Mouse (Mus musculus) left cerebral cortex, adult 2 months (tissue): ENCODE data around the gene Srebf1. TPM values are rescaled to one million over a fixed set of nuclear protein-coding genes. Genes with fewer than 3 reads are reported as not detected.
A peak's percentile ranks its signal among the peaks of the same experiment; 100 is the strongest.

Experiments used
- DNase-seq, 2 experiments: peaks; one replicate each; pipeline ENCODE4 v3.0.0; 2021 to 2022; ENCODE audit warnings: low spot score in 2 of 2, mixed read lengths in 1 of 2; ENCODE audit errors: extremely low spot score in 1 of 2
- H3K27ac ChIP-seq: fragments of 200-600 bp; 2 replicates; pipeline ENCODE4 v1.8.1; 2022
- H3K4me3 ChIP-seq: fragments of 200-600 bp; 2 replicates; pipeline ENCODE4 v1.8.1; 2022
- CTCF ChIP-seq: fragments of 200-600 bp; IDR thresholded peaks from 2 replicates; pipeline ENCODE4 v1.8.1; 2022; ENCODE audit warnings: antibody characterized with exemption, mild to moderate bottlenecking, moderate library complexity
- intact Hi-C: fragments of 180-260 bp; cut with DNase I; formaldehyde crosslinking; loops from one replicate; pipeline ENCODE4 v1.15.1; 2025
- total RNA-seq, 2 experiments: library from RNA; stranded (reverse); gene quantifications; 2 replicates each; pipeline ENCODE4 v1.2.3; 2021

Gene Srebf1
- total RNA-seq, 2 experiments from 2014 or later, result 50.1 to 66.1 TPM

DNA sequence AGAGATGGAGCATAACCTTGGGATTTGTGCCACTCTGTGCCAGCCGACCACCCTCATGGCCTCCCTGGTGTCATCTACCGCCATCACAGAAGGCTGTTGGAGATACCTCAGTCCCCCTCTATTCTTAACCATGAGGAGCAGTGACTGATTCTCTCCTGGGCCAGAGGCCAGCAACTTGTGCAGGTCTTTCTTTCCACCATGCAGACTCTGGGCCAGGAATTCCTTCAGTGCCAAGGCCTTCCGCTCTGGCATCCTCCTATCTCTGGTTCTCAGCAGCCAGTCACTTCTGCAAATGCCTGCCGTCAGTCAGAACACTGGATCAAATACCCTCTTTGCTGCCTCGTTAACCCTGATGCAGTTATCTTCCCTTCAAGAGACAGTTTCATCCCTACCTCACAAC lies 31.9 kb upstream of the Srebf1 start:
- Histone ChIP-seq H3K27ac (no peak overlapping the region), H3K4me3 (no peak overlapping the region)
- intact Hi-C loops, result loop anchor here (5.0 kb wide), 2 partner anchors 83 to 158 kb away; no protein-coding TSS in a partner anchor
- no peak for TF ChIP-seq CTCF
- DNase-seq, result no peak

DNA sequence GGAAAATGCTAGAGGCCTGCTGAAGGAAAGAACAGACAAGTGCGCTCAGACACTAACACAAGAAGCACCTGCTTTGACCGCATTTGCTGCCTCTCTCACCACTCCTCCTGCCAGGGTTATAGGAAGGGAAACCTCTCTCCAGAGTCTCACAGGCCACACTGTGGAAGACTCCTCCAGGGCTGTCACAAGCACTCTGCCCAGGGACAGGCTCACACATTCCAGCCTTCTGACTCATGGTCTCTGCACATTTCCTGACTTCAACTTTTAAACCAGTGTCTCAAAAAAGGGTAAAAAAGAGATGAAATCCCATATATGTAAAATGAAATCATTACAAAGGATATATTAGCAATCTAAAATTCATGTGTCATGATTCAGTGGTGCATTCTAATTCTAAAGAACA lies 31.2 kb upstream of the Srebf1 start:
- intact Hi-C loops, result loop anchor here (5.0 kb wide), 2 partner anchors 84 to 159 kb away; no protein-coding TSS in a partner anchor
- H3K4me3 ChIP-seq, result no peak overlapping the region
- no peak for DNase-seq
- TF ChIP-seq CTCF, result no peak
- no peak overlapping the region for H3K27ac ChIP-seq

DNA sequence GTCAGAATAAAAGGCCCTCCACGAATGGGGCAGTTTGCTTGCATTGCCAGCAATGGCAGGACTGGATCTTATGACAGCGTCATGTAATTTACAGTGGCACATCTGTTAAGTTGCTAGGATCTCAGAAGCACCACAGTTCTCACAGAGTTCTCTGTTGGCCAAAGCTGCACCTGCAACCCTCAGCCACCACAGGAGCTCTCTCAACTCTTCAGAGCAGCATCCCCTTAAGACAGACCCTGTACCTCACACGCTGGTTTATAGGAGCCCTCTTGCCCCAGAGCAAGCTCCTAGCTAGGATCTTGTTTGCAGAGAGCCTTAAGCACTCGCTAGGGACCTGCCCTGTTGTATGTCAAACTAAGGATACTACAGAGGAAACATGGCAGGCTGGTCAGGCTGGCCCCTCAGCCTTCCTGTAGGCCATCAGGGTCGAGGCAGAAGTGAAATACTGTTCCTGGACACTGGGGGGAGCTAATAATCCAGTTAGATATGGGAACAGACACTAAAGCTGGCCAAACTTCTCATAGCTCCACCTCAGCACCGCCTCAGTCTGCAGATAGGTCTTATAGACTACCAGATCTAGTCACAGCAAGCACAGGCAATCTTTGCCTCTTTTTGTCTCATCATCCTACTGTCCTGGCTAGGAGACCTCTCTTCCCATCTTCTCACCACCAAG lies 28.7 kb upstream of the Srebf1 start:
- no peak for DNase-seq
- Histone ChIP-seq H3K4me3 (no peak overlapping the region), H3K27ac (no peak overlapping the region)
- intact Hi-C loops, result loop anchor here (2.0 to 5.0 kb wide), 3 partner anchors 42 to 161 kb away; no protein-coding TSS in a partner anchor
- peak; percentile 68 for TF ChIP-seq CTCF

DNA sequence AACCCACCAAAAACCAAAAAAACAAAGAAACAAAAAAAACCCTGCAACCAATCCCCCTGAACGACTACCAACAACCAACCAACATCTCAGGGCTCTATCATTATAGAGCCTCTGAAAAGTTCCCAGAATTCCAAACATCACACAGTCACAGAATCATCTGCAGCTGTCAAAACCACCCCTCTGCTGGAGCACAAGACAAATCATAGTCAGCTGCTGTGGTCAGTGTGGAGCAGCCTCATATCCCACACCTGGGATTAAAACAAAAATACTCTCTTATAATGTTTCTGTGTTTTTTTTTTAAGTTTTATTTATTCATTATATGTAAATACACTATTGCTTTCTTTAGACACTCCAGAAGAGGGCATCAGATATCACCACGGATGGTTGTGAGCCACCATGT lies 27.5 kb upstream of the Srebf1 start:
- TF ChIP-seq CTCF, result no peak
- Histone ChIP-seq H3K4me3 (no peak overlapping the region), H3K27ac (no peak overlapping the region)
- intact Hi-C loops, result loop anchor here (2.0 to 5.0 kb wide), 4 partner anchors 37 to 162 kb away; no protein-coding TSS in a partner anchor
- DNase-seq, result no peak

DNA sequence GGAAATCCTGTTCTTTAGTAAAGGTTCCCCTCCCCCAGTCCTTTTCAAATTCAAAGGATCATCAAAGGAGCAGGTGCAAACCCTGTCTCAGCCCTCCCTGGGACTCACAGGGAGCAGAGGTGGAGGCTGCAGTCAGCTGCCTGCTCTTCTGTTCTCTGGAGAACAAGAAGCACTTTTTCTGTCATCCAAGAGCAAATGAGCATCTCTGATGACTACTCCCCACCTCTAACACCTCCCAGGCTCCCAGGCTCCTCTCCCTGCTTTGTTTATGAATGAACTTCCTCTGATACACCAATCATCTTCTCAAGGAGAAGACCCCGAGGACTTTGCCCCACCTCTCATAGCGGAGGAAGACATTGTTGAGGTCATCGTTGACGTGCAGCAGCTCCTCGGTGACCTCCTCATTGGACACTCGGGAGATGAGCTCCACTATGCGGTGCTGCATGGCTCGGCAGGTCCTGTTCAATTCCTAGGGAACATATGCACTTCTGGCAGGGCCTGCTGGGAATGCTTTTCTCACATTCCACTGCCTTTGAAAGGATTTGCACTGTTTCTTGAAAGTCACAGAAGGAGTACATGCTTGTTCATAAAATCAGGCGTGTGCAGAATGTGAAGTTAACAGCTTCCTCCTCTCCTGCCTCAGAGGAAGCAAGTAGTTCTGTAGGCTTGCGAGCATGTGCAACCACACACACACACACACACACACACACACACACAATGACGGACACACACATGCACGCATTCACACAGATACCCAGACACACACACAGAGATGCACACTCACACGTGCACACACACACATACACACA lies 26.4 kb upstream of the Srebf1 start:
- Histone ChIP-seq H3K4me3 (no peak overlapping the region), H3K27ac (peak overlapping the region; percentile 75)
- no peak for DNase-seq
- no peak for TF ChIP-seq CTCF
- intact Hi-C loops, result loop anchor here (2.0 kb wide), 1 partner anchor 38 kb away; no protein-coding TSS in a partner anchor

DNA sequence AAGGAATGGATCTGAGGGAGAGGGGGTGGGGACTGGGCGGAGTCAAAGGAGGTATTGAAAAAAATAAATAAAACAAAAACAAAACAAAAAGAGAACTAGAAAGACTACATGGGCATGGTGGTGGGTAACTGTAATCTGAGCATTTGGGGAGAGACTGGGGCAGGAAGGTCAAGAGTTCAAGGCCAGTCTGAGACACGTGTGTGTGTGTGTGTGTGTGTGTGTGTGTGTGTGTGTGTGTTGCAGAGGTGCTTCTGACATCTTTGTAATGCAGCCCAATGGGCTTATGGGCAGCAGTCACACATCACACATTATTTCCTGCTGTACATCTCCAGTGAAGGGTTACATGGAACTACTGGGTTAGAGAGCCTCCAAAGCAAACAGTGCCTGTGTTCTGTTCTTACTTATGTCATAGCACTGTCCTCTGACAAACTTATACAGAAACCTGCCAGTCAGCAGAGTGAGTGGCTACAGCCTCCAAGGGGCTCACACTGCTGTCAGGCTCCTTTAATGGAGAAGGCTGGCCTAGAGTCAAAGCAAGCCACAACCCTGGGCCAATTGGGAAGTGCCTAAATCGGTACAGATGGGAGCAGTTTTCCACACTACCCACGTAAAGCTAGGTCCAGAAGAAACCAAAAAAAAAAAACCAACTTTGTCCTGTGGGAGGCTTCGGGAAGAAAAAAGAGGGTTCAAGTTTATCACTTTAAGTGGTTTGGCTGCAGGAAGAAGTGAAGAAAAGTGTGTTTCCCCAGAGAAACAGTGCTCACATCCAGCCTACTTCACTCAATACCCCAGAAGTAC lies 25.6 kb upstream of the Srebf1 start:
- intact Hi-C loops, result loop anchor here (2.0 kb wide), 1 partner anchor 39 kb away; no protein-coding TSS in a partner anchor
- TF ChIP-seq CTCF, result no peak
- peak overlapping the region; percentile 75 for H3K27ac ChIP-seq
- H3K4me3 ChIP-seq, result no peak overlapping the region
- DNase-seq, result no peak

DNA sequence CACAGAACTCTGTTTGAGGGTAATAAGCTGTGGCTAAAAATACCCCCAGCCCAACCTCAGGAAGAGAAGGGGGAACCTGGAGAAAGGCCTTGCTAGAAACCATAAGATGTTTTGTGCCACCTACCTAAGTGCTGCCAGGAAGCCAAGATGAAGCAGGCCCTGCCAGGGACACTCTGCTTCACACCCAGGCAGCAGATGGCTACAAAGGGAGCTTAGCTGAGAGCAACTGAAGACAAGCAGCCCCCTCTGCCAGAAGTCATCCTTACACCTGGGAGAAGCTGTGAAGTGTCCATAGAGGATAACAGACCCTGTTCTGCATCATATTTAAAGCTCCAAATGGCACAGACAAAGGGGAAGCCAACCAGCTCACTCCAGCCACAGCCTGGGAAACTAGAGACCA lies 23.7 kb upstream of the Srebf1 start:
- peak overlapping the region; percentile 38 for H3K27ac ChIP-seq

DNA sequence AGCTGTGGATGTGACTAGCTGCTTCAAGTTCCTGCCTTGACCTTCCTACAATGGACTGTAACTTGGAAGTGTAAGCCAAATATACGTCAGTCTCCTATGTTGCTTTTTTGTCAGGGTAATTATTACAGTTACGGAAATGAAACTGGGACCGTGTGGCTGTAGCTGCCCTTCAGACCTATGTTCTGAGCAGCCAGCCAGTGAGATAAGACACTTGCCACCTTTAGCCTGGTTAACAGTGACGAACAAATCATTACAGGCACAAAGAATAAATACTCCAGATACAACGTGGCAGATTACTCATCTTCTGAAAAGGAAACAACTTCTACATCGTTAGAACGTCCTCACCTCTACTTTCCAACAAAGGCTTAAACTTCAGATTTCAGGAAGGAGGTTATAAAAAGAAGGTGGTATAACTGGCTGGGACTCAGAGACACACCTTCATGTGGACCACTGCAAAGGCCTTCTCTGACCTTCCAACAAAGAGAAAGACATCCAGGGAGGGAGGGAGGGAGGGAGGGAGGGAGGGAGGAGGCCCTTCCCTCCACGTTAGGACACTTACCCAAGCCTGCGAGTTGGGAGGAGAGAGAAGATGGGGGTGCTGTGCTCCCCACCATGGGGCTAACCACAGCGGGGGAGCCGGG lies 22.2 kb upstream of the Srebf1 start:
- intact Hi-C loops, result no loop called here
- Histone ChIP-seq H3K27ac (no peak overlapping the region), H3K4me3 (no peak overlapping the region)
- no peak for TF ChIP-seq CTCF
- DNase-seq, result no peak

More for the DNA sequence above, 23.7 kb upstream of the Srebf1 start:
- DNase-seq, result peak in 1 of 2 experiments; percentile 37
- H3K4me3 ChIP-seq, result no peak overlapping the region
- TF ChIP-seq CTCF, result no peak
- intact Hi-C loops, result no loop called here

DNA sequence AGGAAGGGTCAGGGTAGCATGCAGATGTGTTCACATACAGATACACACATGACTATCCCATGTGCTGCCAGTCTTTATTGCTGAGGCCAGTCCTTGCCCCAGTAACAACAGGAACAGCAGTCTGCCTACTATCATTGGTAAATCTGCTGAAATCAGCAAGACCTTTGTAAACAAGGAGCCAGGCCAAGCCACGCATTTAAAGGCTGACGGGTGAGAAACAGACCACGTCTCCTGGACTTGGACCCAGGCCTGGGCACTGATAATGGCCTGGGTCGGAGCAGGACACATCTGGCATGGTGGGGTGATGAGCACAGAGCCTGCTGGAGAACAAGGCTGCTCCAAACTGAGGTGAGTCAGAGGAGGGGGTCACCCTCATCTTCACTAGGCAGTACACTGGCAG lies 18.1 kb upstream of the Srebf1 start:
- intact Hi-C loops, result no loop called here
- H3K27ac ChIP-seq, result no peak overlapping the region
- no peak for TF ChIP-seq CTCF
- H3K4me3 ChIP-seq, result no peak overlapping the region
- DNase-seq, result no peak

DNA sequence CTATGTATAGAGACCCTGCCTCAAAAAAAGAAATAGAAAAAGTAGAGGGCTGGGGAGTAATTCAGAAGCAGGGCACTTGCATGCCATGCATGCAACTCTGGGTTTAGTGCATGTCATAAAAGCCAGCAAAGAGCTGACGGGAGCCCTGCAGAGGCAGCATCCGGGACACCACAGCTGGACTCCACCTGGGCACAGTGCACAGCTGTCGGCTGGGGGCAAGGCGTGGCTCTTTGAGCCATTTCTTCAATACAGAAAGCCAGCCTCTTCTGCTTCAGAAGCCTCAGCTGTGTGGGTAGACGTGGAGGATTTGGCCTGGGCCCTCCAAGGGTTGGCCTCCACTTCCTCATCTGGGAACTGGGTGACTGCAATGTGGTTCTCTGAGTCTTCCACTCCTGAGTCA lies 13.0 kb upstream of the Srebf1 start:
- Histone ChIP-seq H3K4me3 (no peak overlapping the region), H3K27ac (no peak overlapping the region)
- intact Hi-C loops, result no loop called here
- no peak for TF ChIP-seq CTCF
- no peak for DNase-seq

DNA sequence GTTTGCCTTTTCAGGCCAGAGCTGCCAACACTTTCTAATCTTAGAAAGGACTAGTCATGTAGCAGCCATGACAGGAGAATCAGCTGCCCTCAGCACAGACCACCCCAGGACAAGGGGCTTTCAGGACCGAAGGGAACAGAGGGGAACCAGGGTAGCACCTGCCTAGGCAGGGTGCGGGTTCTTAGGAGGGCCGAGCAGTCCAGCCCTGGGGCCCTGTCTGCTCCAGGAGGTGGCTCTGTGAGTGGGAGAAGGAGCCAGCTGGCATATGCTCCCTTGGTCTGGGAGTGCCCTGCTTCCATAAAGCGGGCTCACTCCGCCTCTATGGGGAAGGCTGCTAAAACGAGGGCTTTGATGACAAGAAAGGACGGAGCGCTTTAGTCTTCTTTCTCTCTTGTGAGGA lies 10.9 kb upstream of the Srebf1 start:
- TF ChIP-seq CTCF, result no peak
- H3K27ac ChIP-seq, result peak overlapping the region; percentile 70
- intact Hi-C loops, result no loop called here
- peak in 1 of 2 experiments; percentile 42 for DNase-seq
- no peak overlapping the region for H3K4me3 ChIP-seq
